Mouse (Mus musculus): ENCODE results near the gene Ttc41.

Ttc41 gene

DNA sequence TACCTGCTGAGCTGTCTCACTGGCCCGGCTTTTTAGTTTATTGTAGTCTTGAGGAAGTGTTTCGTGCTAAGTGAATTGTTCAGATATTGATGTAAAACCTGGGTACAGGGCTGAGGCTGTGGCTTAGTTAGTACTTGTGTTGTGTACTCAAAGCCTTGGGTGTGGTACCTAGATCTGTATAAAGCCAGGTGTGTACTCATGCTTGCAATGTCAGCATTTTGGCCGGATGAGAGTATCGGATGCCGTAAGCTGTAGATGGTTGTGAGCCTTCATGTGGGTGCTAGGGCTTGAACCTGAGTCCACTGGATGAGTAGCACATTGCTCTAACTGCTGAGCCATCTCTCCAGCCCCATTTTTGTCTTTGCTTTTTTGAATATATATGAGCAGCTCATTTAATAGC lies 80.5 kb downstream of the Ttc41 start:
- DNase-seq: no peak

DNA sequence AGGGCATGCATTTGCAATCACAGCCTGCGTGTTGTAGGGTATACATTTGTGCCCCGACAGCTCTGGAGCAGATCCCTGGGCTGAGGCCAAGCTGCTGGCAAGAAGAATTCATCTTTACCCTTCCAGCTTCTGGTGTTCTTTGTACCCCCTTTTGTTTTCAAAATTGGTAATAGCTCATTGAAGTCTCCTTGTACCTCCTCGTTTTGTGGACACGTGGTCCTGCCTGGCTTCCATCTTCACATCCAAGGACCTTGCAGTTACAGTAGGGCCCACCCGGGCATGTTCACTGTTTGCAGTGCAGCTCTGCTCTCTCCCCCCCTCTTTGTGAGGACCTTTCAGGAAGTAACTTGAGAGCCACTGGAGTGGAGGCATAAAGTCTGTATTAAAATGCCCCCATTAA lies 82.6 kb downstream of the Ttc41 start:
- DNase-seq: no peak

DNA sequence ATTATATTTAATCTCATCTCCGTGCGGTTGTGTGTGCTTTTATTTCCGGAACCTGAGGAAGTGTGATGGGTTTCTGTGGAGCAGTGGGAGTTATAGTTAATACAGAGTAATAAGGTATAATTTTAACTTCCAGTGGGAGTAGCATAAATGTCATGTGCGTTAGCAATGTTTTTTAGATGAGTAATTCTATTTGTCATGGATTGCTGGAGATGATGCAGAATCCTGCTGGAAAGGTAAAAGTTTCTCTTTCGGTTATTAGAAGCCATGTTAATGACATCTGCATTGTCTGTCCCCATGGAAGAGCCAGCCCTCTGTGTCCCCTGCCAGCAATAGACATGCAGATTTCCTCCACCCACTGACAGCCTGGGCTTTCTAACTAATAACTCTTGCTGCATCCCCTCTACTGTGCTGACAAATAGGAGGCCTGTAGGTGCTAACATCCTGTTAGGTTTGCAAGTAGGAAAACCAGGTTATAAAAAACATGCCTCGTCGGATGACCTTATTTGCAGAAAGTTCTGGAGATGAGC lies 83.6 kb downstream of the Ttc41 start:
- no peak for DNase-seq

DNA sequence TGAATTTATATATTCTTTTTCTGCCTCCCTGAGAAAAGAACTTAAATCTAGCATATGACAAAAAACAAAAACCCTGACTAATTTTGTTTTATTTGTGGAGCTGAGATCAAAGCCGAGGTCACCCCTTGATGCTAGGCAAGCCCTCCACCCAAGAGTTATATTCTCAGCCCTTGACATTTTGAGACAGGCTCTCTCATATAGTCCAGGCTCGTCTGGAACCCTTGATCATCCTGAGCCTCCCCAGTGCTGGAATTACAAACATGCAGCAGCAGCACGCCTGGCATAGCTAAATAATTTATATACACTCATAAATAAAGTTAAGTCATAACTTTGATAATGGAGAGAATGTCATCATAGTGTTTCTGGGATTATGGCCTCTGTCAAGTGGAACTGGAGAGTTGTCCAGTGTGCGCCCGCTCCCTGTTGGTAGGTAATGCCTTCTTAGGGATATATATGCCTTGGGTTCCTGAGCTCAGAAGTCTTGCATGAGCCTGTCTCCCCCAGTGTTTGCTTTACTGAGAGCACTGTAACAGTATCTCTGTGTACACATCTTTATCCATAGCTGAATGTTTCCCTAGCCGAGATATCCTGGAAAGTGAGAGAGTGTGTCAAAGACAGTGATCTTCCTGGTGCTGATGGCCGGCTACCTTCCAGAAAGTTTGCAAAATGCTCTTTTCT lies 86.0 kb downstream of the Ttc41 start:
- DNase-seq: no peak

DNA sequence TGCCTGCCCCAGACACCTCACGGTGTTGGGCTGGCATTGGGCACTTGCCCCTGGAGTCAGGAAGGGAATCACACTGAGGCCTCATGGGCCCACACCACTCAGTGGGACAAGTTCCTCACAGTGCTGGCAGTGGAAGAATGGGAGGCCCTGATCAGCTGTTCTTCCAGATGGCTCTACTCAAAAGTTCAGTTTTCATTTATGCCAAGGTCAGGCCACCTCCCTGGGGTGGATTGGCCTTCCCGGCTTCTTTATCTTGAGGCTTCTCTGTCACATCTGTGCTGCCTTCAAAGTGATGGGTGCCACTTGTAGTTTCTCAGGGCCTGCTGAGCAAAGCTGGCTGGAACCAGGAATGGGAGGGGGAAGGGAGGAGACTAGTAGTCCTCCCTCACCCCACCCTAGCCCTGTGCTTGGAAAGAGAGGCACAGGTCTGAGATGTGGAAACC lies 87.9 kb downstream of the Ttc41 start:
- DNase-seq: no peak

DNA sequence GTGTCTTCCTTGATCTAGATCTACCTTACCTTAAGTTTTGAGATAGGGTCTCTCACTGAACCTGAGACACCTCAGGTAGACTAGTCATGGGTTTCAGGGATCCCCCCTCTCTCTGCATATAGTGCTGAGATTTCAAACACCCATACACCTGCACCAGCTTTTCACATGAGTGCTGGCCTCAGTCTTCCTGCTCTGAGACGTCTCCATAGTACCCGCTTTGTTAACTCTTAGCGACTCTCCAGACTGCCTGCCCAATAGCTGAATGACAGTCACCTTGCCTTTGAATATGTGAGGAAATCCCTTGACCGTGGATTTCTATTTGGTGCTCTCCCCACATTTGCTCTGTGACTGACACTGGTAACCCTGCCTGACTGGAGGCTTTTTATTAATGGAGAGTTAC lies 88.6 kb downstream of the Ttc41 start:
- DNase-seq: no peak

DNA sequence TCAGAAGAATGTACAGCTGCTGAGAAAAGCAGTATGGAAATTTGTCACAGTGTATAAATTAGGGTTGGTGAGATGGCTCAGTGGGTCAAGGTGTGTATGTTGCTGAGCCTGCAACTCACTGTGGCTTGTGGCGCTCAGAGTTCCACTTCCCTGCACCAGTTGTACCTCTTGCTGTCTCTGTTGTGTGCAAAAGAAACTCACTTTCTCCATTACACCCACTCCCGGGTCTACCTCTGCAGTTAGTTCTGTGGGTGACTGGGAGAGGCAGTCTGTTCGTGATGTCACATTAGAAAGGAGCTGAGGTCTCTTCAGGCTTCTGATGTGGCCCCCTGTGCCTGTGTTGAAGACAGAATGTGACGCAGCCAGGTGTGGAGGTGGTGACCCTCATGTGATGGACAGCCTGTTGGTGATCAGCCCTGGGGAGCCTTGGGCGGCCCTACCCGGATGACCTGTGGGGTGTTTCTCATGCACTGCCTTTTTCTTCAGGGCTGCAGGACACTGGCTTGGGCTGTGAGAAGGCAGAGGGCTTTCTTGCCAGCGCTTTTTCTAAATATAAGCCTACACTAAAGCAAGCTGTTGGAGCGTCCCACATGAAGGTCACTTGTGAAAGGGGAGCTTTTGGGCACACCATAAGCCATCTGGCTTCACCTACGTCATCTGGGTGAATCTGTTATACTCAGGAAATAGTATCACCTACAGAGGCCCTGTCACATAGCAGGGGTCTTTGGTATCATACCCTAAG lies 89.4 kb downstream of the Ttc41 start:
- DNase-seq: no peak

DNA sequence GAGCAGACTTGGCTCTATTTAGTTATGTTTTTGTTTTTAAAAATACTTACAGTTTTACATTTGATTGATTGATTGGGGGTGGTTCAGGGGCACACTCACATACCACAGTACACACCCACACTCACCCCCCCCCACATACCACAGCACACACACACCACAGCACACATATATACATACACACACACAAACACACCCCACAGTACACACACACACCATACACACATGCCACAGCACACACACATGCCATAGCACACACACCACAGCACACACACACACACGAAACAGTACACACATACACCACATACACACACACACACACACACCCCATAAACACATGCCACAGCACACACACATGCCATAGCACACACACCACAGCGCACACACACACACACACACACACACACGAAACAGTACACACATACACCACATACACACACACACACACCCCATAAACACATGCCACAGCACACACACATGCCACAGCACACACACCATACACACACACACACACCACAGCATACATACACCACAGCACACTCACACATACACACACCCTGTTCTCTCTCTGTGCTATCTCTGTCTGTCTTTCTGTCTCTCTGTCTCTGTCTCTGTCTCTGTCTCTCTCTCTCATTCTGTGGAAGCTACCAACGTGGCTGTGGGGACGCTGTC lies 90.6 kb downstream of the Ttc41 start:
- no peak for DNase-seq

DNA sequence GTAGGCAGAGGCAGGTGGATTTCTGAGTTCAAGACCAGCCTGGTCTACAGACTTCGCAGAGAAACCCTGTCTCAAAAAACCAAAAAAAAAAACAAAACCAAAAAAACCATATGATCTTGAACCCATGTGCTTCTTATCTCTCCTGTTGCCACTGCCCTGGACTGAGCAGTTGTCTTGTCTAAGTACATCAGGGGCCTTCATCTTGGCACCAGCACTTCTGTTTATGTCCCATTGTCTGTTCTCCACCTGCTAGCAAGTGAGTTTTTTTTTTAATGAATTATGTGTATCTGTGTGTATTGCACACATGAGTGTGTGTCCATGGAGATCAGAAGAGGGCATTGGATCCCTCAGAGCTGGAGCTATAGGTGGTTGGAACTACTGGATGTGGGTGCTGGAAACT lies 101.8 kb downstream of the Ttc41 start:
- DNase-seq: no peak

DNA sequence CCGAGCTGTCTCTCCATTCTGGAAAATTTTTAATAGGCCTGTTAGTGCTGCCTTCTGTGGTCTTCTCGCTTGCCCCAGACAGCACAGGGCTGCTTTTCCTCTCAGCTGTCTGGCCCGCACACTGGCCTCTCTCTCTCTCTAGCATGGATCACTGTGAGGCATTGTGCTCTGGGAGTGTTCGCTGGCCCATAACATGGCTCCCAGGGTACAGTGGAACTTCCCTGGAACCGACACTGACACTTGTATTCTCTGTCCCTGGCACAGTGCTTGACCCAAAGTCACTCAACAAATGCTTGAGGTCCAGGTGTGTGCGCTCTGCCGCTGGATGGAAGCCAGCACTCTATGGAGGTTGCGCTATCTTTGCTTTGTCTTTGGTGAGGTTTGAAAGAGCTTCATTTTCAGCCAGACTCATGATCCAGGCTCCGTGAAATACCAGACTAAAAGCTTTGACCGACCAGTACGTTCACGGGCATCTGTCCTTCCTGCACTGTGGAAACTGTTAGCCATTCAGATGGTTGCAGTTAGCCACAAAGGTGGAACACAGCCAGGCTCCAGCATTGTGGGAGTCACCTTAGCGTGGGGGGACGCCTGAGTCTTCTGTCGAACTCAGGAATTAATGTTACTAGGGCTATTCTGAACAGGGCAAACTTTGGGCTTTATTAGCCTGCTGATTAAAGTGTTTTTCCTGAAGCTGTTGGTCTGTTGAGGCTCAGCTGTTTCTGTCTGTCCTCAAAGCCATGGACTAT lies 102.6 kb downstream of the Ttc41 start:
- DNase-seq: no peak

DNA sequence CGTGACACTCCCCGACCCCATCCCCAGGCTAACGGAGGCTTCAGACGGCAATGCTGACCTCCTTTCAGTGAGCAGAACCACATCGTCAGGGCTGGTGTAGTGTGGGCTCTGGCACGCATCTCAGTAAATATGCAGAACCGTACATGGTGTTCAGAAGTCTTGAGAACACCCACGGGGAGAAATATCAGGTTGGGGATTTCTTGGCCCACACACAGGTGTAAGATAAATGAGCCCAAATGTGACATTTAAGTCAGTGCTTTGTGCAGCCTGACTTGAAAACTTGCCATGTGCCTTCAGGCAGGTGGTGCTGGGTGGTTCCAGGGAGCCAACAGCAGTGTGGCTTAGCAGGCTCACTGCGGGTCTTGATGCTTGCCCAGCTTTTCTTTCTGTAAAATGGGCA lies 104.4 kb downstream of the Ttc41 start:
- DNase-seq: no peak

DNA sequence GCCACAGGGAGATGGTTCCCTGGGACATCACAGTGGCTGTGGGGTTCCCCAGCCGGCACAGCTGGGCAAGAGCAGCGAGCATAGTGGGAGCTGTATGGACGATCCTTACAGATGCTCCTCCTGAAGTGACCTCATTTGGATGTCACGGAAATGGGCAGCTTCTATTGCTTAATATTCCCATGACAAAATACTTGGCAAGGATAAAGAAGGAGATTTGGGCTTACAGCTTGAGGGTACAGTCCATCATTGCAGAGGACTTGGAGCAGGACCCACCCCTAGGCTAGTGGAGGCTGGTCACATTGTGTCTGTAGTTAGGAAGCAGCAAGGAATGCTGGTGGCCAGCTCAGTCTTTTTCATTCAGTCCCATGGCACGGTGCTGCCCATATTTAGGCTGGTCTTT lies 105.0 kb downstream of the Ttc41 start:
- DNase-seq: no peak

DNA sequence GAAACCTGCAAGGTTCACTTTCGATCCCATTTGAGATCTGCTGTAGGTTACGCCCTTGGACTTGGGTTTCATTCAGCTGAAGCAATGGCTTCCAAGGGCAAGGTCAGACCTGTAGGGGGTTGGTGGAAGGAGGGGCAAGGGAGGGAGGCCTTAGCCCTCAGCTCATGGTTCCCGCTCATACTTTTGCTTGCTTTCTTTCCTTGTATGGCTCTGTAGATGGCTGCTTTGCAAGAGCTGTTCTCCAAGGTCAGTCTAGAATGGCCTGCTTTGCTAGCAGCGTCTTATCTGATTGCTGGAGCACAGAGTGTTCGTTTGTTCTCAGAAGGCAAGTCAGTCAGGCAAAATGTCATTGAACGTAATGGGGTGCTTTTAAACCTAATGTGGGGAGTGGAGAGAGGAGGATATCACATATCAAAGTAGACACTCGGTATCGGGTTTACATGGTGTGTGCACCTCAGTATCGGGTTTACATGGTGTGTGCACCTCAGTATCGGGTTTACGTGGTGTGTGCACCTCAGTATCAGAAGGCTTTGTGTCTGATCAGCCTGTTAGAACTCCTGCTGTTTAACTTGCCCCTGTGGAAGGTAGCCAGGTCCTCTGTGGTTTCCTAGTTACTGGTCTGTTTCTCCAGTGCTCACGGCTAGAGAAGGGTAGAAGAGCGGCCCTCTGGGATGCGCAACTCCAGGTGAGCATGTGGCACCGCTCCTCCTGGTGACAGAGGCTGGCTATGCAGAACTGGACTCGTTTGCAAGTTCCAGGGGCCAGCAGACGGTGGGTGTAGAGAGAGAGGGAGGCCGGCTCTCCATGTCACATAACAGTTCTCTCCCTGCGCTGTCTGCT lies 108.9 kb downstream of the Ttc41 start:
- peak; percentile 60 for DNase-seq

DNA sequence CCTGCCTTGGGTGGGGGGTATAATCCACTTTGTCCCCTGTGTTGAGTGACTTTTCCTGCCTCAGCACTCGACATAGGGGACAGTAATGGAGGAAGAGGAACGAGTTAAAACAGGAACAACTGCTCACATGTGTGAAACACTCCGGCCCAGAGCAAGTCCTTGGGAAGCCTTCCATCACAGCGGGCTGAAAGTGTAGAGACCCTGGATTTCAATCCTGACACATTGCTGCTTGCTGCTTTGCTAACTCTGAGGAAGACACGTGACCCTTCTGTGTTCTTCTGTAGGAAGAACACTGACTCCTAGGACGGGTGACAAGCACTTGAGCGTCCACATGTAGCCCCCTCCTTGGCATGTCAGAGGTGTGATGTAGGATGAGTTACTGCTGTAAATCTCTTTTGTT lies 109.5 kb downstream of the Ttc41 start:
- DNase-seq: no peak

DNA sequence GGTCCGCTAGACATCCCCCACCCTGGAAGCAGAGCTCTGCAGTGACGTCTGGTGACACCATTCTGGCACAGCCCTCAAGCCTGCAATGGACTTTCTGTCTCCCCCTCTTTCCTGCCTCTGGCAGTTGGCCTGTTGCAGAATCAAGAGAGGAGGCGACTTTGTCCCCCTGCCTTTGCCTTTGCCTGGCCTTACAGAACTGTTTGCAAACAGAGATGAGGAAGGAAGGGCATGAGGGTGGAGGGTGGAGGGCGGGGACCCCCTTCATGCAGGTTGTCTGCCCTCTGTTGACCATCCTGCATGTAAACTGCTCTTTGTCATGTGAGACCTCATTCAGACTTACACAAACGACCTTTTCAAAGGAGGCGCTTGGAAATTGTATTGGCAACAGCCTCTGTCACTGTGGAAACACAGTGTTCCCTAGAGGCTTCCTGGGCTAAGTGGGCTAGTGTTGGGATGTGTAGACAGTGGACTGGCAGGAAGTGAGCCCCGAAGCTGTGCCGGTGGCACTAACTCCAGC lies 114.1 kb downstream of the Ttc41 start:
- no peak for DNase-seq

DNA sequence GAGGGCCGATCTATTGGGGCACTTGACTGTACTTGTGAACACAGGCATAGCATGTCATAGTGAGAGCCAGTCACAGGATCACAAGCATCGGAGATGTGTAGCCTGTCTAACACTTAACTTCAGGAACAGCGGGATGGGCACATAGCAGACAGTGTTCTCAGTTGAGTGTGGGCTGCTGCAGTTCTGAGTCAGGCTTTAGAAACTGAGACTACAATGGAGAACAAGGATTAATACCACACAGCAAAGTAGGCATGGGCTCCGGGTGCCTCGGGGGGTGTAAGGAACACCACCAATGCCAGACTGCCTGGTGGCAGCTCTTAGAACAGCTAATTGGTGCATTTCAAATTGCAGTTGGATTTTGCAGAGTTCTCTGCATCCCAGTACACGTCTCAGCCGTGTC lies 115.4 kb downstream of the Ttc41 start:
- DNase-seq: no peak

DNA sequence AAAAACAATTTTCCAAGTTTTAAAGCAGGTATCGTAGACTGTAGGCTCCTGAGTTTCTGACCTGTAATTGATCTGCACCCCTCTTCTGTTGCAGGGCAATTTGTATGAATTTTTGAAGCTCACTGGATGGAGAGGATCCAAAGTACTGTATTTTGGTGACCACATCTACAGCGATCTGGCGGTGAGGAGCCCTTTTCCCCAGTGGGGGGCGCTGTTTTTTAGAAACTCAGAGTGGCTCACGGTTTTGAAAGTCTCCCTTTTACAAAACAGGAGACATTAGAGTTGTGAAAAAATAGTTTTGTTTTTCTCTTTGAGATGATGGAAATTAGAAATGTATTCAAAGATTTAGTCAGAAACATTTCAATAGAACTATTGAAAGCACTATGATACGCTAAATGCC lies 118.5 kb downstream of the Ttc41 start:
- DNase-seq: no peak

DNA sequence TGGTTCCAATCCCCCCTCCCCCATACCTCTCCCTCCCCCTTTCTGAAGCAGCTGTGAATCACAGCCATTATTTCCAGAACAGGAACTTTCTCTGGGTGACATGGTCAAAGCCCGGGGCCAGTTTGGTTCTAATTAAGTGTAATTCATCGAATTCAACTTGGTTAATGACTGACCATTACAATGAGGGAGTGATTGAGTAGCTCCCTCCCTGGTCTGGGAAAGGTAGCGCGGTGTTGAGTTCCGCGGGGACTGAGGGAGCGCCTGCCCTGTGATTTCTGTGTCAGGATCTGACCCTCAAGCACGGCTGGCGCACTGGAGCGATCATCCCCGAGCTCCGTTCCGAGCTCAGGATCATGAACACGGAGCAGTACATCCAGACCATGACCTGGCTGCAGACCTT lies 119.3 kb downstream of the Ttc41 start:
- DNase-seq: peak; percentile 55

DNA sequence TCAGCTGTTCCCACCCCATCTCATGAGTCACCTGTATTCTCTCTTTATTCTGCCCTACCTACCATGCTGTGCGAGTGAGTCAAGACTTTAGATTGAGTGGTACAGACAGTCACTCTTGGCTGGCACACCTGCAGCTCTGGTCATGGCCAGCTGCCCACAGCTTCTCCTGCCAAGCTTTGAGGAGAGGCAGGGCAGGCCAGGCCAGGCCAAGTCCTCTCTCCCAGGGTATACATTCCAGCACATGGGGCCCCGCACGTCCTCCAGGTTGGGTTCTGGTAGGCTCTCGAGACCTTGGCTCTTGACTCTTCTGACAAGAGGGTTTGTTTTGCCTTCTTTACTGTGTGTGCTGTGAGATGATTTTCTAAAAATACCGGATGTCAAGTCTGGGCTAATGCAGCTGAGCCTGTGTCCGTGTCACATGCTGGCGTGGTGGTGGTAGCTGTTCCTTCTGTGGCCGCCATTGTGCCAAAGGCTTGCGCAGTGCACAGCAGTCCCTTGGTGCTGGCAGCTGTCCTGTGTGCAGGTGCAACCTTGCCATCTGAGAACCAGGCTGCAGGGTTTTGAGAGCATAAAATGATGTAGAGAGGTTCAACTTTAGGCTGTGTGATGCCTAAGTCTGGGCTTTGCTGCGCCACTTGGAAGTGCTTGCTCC lies 120.4 kb downstream of the Ttc41 start:
- DNase-seq: peak; percentile 85

Data from kidney, adult 11 months (tissue).